Mouse (Mus musculus) embryonic facial prominence, embryonic 12.5 days (tissue): ENCODE data around the gene Hoxa2. TPM values are rescaled to one million over a fixed set of nuclear protein-coding genes. Genes with fewer than 3 reads are reported as not detected.

Source experiments
- ATAC-seq: fragments of 200-750 bp; cut with Nextera tagmentation; 2 replicates; pipeline ENCODE4 v1.8.0; 2017; ENCODE audit not compliant: insufficient number of reproducible peaks, insufficient read depth, low FRiP score, low TSS enrichment
- H3K27ac ChIP-seq: fragments of 300-500 bp; sonication (generic); 2 replicates; pipeline ENCODE4 v1.5.1; 2016; ENCODE audit warnings: mild to moderate bottlenecking
- H3K27me3 ChIP-seq: fragments of 300-500 bp; sonication (generic); 2 replicates; pipeline ENCODE4 v1.6.1; 2016; ENCODE audit warnings: mild to moderate bottlenecking, moderate library complexity
- H3K36me3 ChIP-seq: fragments of 300-500 bp; sonication (generic); 2 replicates; pipeline ENCODE4 v1.6.1; 2016; ENCODE audit warnings: mild to moderate bottlenecking
- H3K4me1 ChIP-seq: fragments of 300-500 bp; sonication (generic); 2 replicates; pipeline ENCODE4 v1.6.1; 2016
- H3K4me2 ChIP-seq: fragments of 300-500 bp; sonication (generic); replicated peaks from 2 replicates; pipeline ENCODE4 v1.6.1; 2016; ENCODE audit warnings: mild to moderate bottlenecking, moderate library complexity
- H3K4me3 ChIP-seq: fragments of 300-500 bp; sonication (generic); 2 replicates; pipeline ENCODE4 v1.5.1; 2016; ENCODE audit warnings: mild to moderate bottlenecking
- H3K9ac ChIP-seq: fragments of 300-500 bp; sonication (generic); 2 replicates; pipeline ENCODE4 v1.6.1; 2016; ENCODE audit warnings: mild to moderate bottlenecking, moderate library complexity
- H3K9me3 ChIP-seq: fragments of 300-500 bp; sonication (generic); 2 replicates; pipeline ENCODE4 v1.6.1; 2016; ENCODE audit warnings: mild to moderate bottlenecking, moderate library complexity
- WGBS: fragments of 180-500 bp; shearing (Covaris S2); methylation state at CpG from one replicate; pipeline ENCODE4 v1.1.7; 2016; 5-methylcytosine and 5-hydroxymethylcytosine counted together
- polyA plus RNA-seq: library from polyadenylated mRNA; unstranded; fragments of >200 nt; fragmentation: Nextera tagmentation; extraction: Ambion mirVana; gene quantifications from 2 replicates; pipeline ENCODE4 v1.2.1, GENCODE M21; 2016

Gene Hoxa2
- polyA plus RNA-seq, 1 experiment from 2014 or later = 18.2 TPM

- H3K4me1 ChIP-seq = 0 out of 2 replicates have a peak, but pooled peaks cover 4% of the 10 kb centered on the region
- H3K4me3 ChIP-seq = peak overlapping the region; percentile 15
- H3K4me2 ChIP-seq = peak overlapping the region; percentile 99
- H3K36me3 ChIP-seq = no peaks in the 10 kb centered on the region
- H3K9ac ChIP-seq = peak overlapping the region; percentile 40; the same call in 1 of the 2 replicates
- peaks cover 92% of the 10 kb centered on the region for H3K27me3 ChIP-seq
- no peak for ATAC-seq
- WGBS = 1% methylated on average over 30 of the region's 30 CpGs
- no peaks in the 10 kb centered on the region for H3K9me3 ChIP-seq
- H3K27ac ChIP-seq = peak overlapping the region; percentile 32; the same call in 1 of the 2 replicates
These were observed 3.9 kb downstream of the Hoxa2 start for GRCm38 (mm10) chr6:52160511-52161335.

- H3K4me3 ChIP-seq = peak overlapping the region; percentile 15; the same call in 1 of the 2 replicates
These were observed 4.7 kb downstream of the Hoxa2 start for GRCm38 (mm10) chr6:52159979-52160378.

GRCm38 (mm10) chr6:52159164-52159761 lies 5.4 kb downstream of the Hoxa2 start:
- peak overlapping the region; percentile 99 for H3K4me2 ChIP-seq
- H3K9ac ChIP-seq = 0 out of 2 replicates have a peak overlapping the region, but pooled peaks have one; percentile 48
- WGBS = 2% methylated on average over 12 of the region's 12 CpGs
- 0 out of 2 replicates have a peak, but pooled peaks cover 4% of the 10 kb centered on the region for H3K4me1 ChIP-seq
- no peak for ATAC-seq
- H3K27ac ChIP-seq = no peak overlapping the region
- no peaks in the 10 kb centered on the region for H3K9me3 ChIP-seq
- peaks cover 93% of the 10 kb centered on the region for H3K27me3 ChIP-seq
- H3K36me3 ChIP-seq = no peaks in the 10 kb centered on the region
- H3K4me3 ChIP-seq = peak overlapping the region; percentile 56

More at GRCm38 (mm10) chr6:52159979-52160378, 4.7 kb downstream of the Hoxa2 start:
- H3K9ac ChIP-seq = 0 out of 2 replicates have a peak overlapping the region, but pooled peaks have one; percentile 5
- no peak for ATAC-seq
- H3K36me3 ChIP-seq = no peaks in the 10 kb centered on the region
- 0 out of 2 replicates have a peak overlapping the region, but pooled peaks have one; percentile 32 for H3K27ac ChIP-seq
- H3K27me3 ChIP-seq = peaks cover 92% of the 10 kb centered on the region
- H3K4me2 ChIP-seq = peak overlapping the region; percentile 99
- no peaks in the 10 kb centered on the region for H3K9me3 ChIP-seq
- 2% methylated on average over 9 of the region's 9 CpGs for WGBS
- 0 out of 2 replicates have a peak, but pooled peaks cover 4% of the 10 kb centered on the region for H3K4me1 ChIP-seq

GRCm38 (mm10) chr6:52158276-52159051 lies 6.2 kb downstream of the Hoxa2 start, which contains the start of gene Hoxa1:
Gene Hoxa1 (minus strand): TSS chr6:52158317.
- H3K4me1 ChIP-seq = 0 out of 2 replicates have a peak, but pooled peaks cover 4% of the 10 kb centered on the region
- H3K4me2 ChIP-seq = peak within 1 kb of the TSS; percentile 99
- peak within 1 kb of the TSS; percentile 48 for H3K9ac ChIP-seq
- H3K9me3 ChIP-seq = no peaks in the 10 kb centered on the region
- 0 out of 2 replicates have a peak within 1 kb of the TSS, but pooled peaks have one; percentile 26 for H3K27ac ChIP-seq
- under 1% methylated on average over 55 of the region's 55 CpGs for WGBS
- ATAC-seq = peak; percentile 62
- peak within 1 kb of the TSS; percentile 56 for H3K4me3 ChIP-seq
- no peaks in the 10 kb centered on the region for H3K36me3 ChIP-seq
- H3K27me3 ChIP-seq = peaks cover 93% of the 10 kb centered on the region

GRCm38 (mm10) chr6:52157466-52158275 lies 7.0 kb downstream of the Hoxa2 start:
- WGBS = under 1% methylated on average over 32 of the region's 32 CpGs
- no peak overlapping the region for H3K27ac ChIP-seq
- H3K4me1 ChIP-seq = 0 out of 2 replicates have a peak, but pooled peaks cover 4% of the 10 kb centered on the region
- H3K4me3 ChIP-seq = peak overlapping the region; percentile 56
- H3K9ac ChIP-seq = no peak overlapping the region
- peak overlapping the region; percentile 99 for H3K4me2 ChIP-seq
- no peaks in the 10 kb centered on the region for H3K36me3 ChIP-seq
- no peaks in the 10 kb centered on the region for H3K9me3 ChIP-seq
- ATAC-seq = peak; percentile 42; the same call in 1 of the 2 replicates
- H3K27me3 ChIP-seq = peaks cover 91% of the 10 kb centered on the region

GRCm38 (mm10) chr6:52156551-52157200 lies 8.0 kb downstream of the Hoxa2 start:
- WGBS = 2% methylated on average over 20 of the region's 20 CpGs
- ATAC-seq = no peak
- Histone ChIP-seq H3K27me3 (peaks cover 95% of the 10 kb centered on the region), H3K36me3 (no peaks in the 10 kb centered on the region), H3K4me3 (no peak overlapping the region), H3K4me1 (0 out of 2 replicates have a peak, but pooled peaks cover 4% of the 10 kb centered on the region), H3K4me2 (no peak overlapping the region), H3K9me3 (no peaks in the 10 kb centered on the region), H3K9ac (no peak overlapping the region), H3K27ac (no peak overlapping the region)

- Histone ChIP-seq H3K9me3 (no peaks in the 10 kb centered on the region), H3K4me1 (0 out of 2 replicates have a peak, but pooled peaks cover 4% of the 10 kb centered on the region)
- 45% methylated on average over 3 of the region's 3 CpGs for WGBS
These were observed 9.2 kb downstream of the Hoxa2 start for GRCm38 (mm10) chr6:52155471-52155870.

GRCm38 (mm10) chr6:52154044-52154443 lies 10.6 kb downstream of the Hoxa2 start:
- no peak overlapping the region for H3K9ac ChIP-seq

More at GRCm38 (mm10) chr6:52155471-52155870, 9.2 kb downstream of the Hoxa2 start:
- Histone ChIP-seq H3K27me3 (peaks cover 95% of the 10 kb centered on the region), H3K9ac (no peak overlapping the region), H3K36me3 (no peaks in the 10 kb centered on the region), H3K27ac (no peak overlapping the region), H3K4me2 (no peak overlapping the region), H3K4me3 (no peak overlapping the region)
- no peak for ATAC-seq

GRCm38 (mm10) chr6:52153270-52153669 lies 11.4 kb downstream of the Hoxa2 start:
- no peak overlapping the region for H3K9ac ChIP-seq
- H3K4me1 ChIP-seq = no peaks in the 10 kb centered on the region
- ATAC-seq = no peak
- H3K4me3 ChIP-seq = no peak overlapping the region
- 2% methylated on average over 6 of the region's 6 CpGs for WGBS
- H3K9me3 ChIP-seq = no peaks in the 10 kb centered on the region
- H3K36me3 ChIP-seq = no peaks in the 10 kb centered on the region
- peaks cover 86% of the 10 kb centered on the region for H3K27me3 ChIP-seq
- no peak overlapping the region for H3K27ac ChIP-seq
- H3K4me2 ChIP-seq = no peak overlapping the region

More at GRCm38 (mm10) chr6:52154044-52154443, 10.6 kb downstream of the Hoxa2 start:
- Histone ChIP-seq H3K27me3 (peaks cover 93% of the 10 kb centered on the region), H3K4me2 (no peak overlapping the region), H3K9me3 (no peaks in the 10 kb centered on the region), H3K4me3 (no peak overlapping the region), H3K4me1 (0 out of 2 replicates have a peak, but pooled peaks cover 4% of the 10 kb centered on the region), H3K36me3 (no peaks in the 10 kb centered on the region), H3K27ac (no peak overlapping the region)
- no peak for ATAC-seq
- 6% methylated on average over 5 of the region's 5 CpGs for WGBS
